Mouse (Mus musculus): Measurements from ENCODE around the gene Fau.

DNA sequence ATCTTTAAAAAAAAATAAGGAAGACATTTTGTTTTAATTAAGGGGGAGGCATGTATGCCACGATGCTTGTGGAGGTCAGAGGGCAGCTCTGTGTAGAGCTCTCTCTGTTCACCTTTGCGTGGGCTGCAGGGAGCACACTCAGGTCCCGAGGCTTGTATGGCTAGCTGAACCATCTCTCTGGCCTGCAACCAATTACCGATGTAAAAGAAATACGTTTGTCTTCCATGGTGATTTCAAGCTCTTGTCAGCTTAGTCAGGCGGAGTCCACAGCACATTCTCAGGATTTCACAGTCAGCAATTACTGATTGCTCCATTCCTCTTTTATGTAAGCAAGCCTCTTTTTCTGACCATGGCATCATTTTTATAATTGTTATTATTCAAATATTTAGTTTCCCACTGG is 43.5 kb downstream of the Fau start:
- TF ChIP-seq POLR2A (IDR thresholded peaks at IDR 0.05; ENCODE audit: control insufficient read depth, extremely low read depth, insufficient read depth, low read length, poor library complexity) = no peak
- no peak for TF ChIP-seq CTCF (IDR thresholded peaks at IDR 0.05; ENCODE audit: borderline replicate concordance, control insufficient read depth, extremely low read depth, insufficient read depth, low read length, poor library complexity)

Data from thymus, adult 2 months (tissue).